Mouse (Mus musculus) limb, embryonic 14.5 days (tissue): ENCODE data around the gene Nfe2l2. TPM values are rescaled to one million over a fixed set of nuclear protein-coding genes. Genes with fewer than 3 reads are reported as not detected.

Source experiments
- ATAC-seq: fragments of 200-750 bp; cut with Nextera tagmentation; 2 replicates; pipeline ENCODE4 v1.8.0; 2017; ENCODE audit warnings: low read depth, moderate number of reproducible peaks, moderate TSS enrichment; ENCODE audit not compliant: low FRiP score
- DNase-seq: peaks from one replicate; pipeline ENCODE4 v3.0.0-alpha.2; 2015; ENCODE audit warnings: low spot score
- H3K27ac ChIP-seq: fragments of 300-500 bp; sonication (generic); replicated peaks from 2 replicates; pipeline ENCODE4 v1.5.1; 2014; ENCODE audit warnings: low read depth, mild to moderate bottlenecking, low read length, moderate library complexity, mixed read lengths
- H3K27me3 ChIP-seq: fragments of 300-500 bp; sonication (generic); 2 replicates; pipeline ENCODE4 v1.6.1; 2014; ENCODE audit warnings: low read length, mixed read lengths; ENCODE audit not compliant: control insufficient read depth, insufficient read depth
- H3K36me3 ChIP-seq: fragments of 300-500 bp; sonication (generic); 2 replicates; pipeline ENCODE4 v1.6.1; 2014; ENCODE audit warnings: mild to moderate bottlenecking, low read length, moderate library complexity, mixed read lengths; ENCODE audit not compliant: control insufficient read depth, insufficient read depth
- H3K4me1 ChIP-seq: fragments of 300-500 bp; sonication (generic); 2 replicates; pipeline ENCODE4 v1.6.1; 2014; ENCODE audit warnings: antibody characterized with exemption, low read length, mixed read lengths; ENCODE audit not compliant: control insufficient read depth, insufficient read depth
- H3K4me2 ChIP-seq: fragments of 300-500 bp; sonication (generic); replicated peaks from 2 replicates; pipeline ENCODE4 v1.6.1; 2014; ENCODE audit warnings: low read depth, mild to moderate bottlenecking, low read length, moderate library complexity; ENCODE audit not compliant: severe bottlenecking
- H3K4me3 ChIP-seq: fragments of 300-500 bp; sonication (generic); replicated peaks from 2 replicates; pipeline ENCODE4 v1.5.1; 2014; ENCODE audit warnings: low read length
- H3K9ac ChIP-seq: fragments of 300-500 bp; sonication (generic); 2 replicates; pipeline ENCODE4 v1.6.1; 2014; ENCODE audit warnings: mild to moderate bottlenecking, low read depth, low read length, moderate library complexity; ENCODE audit not compliant: severe bottlenecking
- H3K9me3 ChIP-seq: fragments of 300-500 bp; sonication (generic); 2 replicates; pipeline ENCODE4 v1.6.1; 2016; ENCODE audit warnings: low read length; ENCODE audit not compliant: control insufficient read depth
- POLR2A ChIP-seq: fragments of 200-500 bp; IDR thresholded peaks from 2 replicates; pipeline ENCODE4 v1.8.0; 2012; ENCODE audit warnings: inconsistent platforms, mild to moderate bottlenecking, moderate library complexity, borderline replicate concordance; ENCODE audit not compliant: insufficient read depth, insufficient read length; ENCODE audit errors: extremely low read depth
- WGBS: fragments of 180-500 bp; shearing (Covaris S2); extraction: QIAGEN DNeasy Blood & Tissue Kit; methylation state at CpG from one replicate; pipeline ENCODE4 v1.1.7; 2014; 5-methylcytosine and 5-hydroxymethylcytosine counted together
- polyA plus RNA-seq, 2 experiments: library from polyadenylated mRNA; depleted of rRNA in 1 of 2; stranded (reverse) in 1 of 2; unstranded in 1 of 2; fragments of >200 nt; fragmentation: Nextera tagmentation in 1 of 2; extraction: Ambion mirVana in 1 of 2; gene quantifications; 2 replicates each; pipeline versions ENCODE4 v1.2.1 to v1.2.3; 2012 to 2014

Nfe2l2 gene
- polyA plus RNA-seq, 2 experiments = 32.5 to 37.6 TPM

GRCm38 (mm10) chr2:75701822-75702587 is 2.4 kb downstream of the Nfe2l2 start:
- 80% methylated on average over 9 of the region's 9 CpGs for WGBS
- Histone ChIP-seq H3K4me3 (peak overlapping the region; percentile 83), H3K27me3 (no peaks in the 10 kb centered on the region), H3K27ac (no peak overlapping the region; the same call in 1 of the 2 replicates), H3K9ac (no peak overlapping the region), H3K4me1 (peaks cover 26% of the 10 kb centered on the region), H3K4me2 (peak overlapping the region; percentile 78), H3K36me3 (no peaks in the 10 kb centered on the region), H3K9me3 (no peaks in the 10 kb centered on the region)
- DNase-seq = no peak
- ATAC-seq = no peak
- no peak for TF ChIP-seq POLR2A

DNA sequence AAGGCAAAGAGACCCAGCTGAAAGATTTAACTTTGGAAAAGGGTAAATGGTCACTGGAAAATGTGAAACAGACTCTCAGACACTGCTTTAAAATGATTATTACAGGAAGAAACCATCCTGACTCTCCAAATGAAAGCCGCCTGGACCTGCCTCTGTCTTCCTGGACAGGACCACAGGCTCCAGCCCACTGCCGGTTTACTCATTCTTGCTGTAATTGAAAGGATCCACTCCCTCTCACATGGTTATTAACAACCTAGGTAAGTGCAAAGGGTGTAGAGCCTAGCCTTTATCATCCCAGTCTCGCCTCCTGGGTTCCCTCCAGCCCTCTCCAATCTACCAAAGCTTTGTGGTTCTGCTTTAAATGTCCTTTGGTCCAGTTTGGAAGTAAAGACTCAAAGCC is 3.2 kb downstream of the Nfe2l2 start:
- Histone ChIP-seq H3K27me3 (no peaks in the 10 kb centered on the region), H3K36me3 (no peaks in the 10 kb centered on the region), H3K4me1 (peaks cover 26% of the 10 kb centered on the region), H3K4me3 (no peak overlapping the region), H3K4me2 (0 out of 2 replicates have a peak overlapping the region, but pooled peaks have one; percentile 5), H3K9me3 (no peaks in the 10 kb centered on the region), H3K9ac (no peak overlapping the region), H3K27ac (no peak overlapping the region)
- no peak for DNase-seq
- 55% methylated on average over 3 of the region's 3 CpGs for WGBS
- TF ChIP-seq POLR2A = no peak
- ATAC-seq = no peak

- 88% methylated on average over 3 of the region's 3 CpGs for WGBS
- TF ChIP-seq POLR2A = no peak
- H3K36me3 ChIP-seq = no peaks in the 10 kb centered on the region
- H3K4me2 ChIP-seq = no peak overlapping the region
- H3K27me3 ChIP-seq = no peaks in the 10 kb centered on the region
- no peak overlapping the region for H3K4me3 ChIP-seq
- peaks cover 32% of the 10 kb centered on the region for H3K4me1 ChIP-seq
- no peak overlapping the region for H3K27ac ChIP-seq
- DNase-seq (no peak), ATAC-seq (no peak)
- H3K9ac ChIP-seq = no peak overlapping the region
- H3K9me3 ChIP-seq = no peaks in the 10 kb centered on the region
Observed at GRCm38 (mm10) chr2:75700543-75700942, 3.9 kb downstream of the Nfe2l2 start.

DNA sequence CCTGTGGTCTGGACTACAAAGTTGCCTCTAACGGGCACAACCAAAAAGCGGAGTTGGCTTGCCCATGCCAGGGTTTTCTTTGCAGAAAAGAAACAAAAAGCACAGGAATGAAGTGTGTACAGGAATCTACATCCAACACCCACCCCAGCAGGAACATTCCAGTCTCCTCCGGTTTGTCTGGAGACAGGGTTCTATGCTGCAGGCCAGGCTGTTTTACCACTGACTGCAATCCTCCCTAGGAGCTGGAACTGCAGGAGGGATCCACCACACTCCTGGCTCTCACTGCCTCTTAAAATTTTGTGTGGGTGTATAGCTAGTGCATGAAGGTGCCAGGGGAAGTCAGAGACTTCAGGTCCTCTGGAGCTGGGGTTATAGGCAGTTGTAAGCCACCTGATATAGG is 5.6 kb downstream of the Nfe2l2 start:
- Histone ChIP-seq H3K27me3 (no peaks in the 10 kb centered on the region), H3K36me3 (no peaks in the 10 kb centered on the region), H3K9me3 (no peaks in the 10 kb centered on the region), H3K4me1 (peaks cover 30% of the 10 kb centered on the region), H3K4me2 (no peak overlapping the region), H3K9ac (no peak overlapping the region), H3K4me3 (no peak overlapping the region), H3K27ac (no peak overlapping the region)
- ATAC-seq = no peak
- TF ChIP-seq POLR2A = no peak
- WGBS = 63% methylated on average over 3 of the region's 3 CpGs
- DNase-seq = no peak

DNA sequence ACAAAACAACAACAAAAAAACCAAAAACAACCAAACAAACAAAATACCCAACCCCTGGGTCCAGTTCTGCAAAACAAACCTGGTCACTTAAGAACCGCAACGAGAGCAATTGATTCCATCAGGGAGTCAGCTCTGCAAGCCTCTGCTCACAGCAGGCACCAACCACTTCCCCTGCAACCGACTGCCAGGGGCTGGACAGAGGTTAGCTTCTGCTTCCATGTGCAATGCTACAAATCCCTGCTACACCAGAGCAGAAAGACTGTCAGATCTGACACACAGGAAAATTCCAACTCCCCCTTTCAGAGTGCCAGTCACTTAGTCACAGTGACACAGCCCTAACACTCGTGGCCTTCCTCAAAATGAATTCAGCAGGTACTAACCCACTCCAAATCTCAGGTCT is 6.4 kb downstream of the Nfe2l2 start:
- H3K36me3 ChIP-seq = no peaks in the 10 kb centered on the region
- no peak for TF ChIP-seq POLR2A
- no peak overlapping the region for H3K27ac ChIP-seq
- H3K4me1 ChIP-seq = peaks cover 32% of the 10 kb centered on the region
- no peak for ATAC-seq
- H3K4me2 ChIP-seq = no peak overlapping the region
- H3K9me3 ChIP-seq = no peaks in the 10 kb centered on the region
- no peak overlapping the region for H3K4me3 ChIP-seq
- no peak for DNase-seq
- no peak overlapping the region for H3K9ac ChIP-seq
- 36% methylated on average over 4 of the region's 4 CpGs for WGBS
- no peaks in the 10 kb centered on the region for H3K27me3 ChIP-seq
